Mouse (Mus musculus): ENCODE data around the gene Gale.

DNA sequence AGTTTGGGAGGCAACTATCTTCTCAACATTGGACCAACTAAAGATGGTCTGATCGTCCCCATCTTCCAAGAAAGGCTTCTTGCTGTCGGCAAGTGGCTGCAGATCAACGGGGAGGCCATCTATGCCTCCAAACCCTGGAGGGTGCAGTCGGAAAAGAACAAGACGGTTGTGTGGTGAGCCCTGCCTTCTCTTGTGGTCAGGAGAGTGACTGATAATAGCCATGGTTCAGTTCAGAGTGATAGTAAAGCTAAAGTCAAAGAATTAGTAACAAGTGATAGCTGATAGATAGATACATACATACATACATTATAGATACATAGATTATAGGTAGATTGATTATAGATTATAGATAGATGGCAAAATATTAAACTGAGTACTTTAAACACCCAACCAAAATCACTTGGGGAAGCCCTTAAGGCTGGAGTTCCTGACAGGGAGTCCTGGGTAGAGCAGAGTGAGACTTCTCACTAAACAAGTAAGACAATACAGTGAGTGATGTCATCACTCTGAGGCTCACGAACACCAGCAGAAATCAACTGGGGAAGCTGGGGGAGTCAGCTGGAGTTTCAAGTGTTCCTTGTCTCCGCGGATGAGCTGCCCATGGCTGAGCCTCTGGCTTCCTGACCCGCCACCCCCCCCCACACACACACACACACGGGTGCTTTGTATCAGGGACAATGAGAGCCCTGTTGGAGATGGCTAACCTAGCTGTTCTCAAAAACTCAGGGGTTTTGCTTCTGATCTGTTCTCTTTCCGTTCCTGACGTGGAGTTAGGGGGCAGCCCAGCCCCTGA, 28.6 kb upstream of the Gale start:
- TF ChIP-seq EP300 (IDR thresholded peaks at IDR 0.05; ENCODE audit: low read depth) (no peak), CTCF (IDR thresholded peaks at IDR 0.05; ENCODE audit: low read depth) (no peak)
